Mouse (Mus musculus) bone marrow, adult 2 months (tissue): Measurements from ENCODE around the gene Gm11492. TPM values are rescaled to one million over a fixed set of nuclear protein-coding genes. Genes with fewer than 3 reads are reported as not detected.

Experiments used
- H3K27ac ChIP-seq: fragments of 200-500 bp; 2 replicates; pipeline ENCODE4 v1.5.1; 2012; ENCODE audit warnings: low read depth, mild to moderate bottlenecking, control low read depth, inconsistent platforms, low read length; ENCODE audit not compliant: control insufficient read depth, poor library complexity, insufficient read depth
- H3K4me1 ChIP-seq: fragments of 200-500 bp; 2 replicates; pipeline ENCODE4 v1.6.1; 2011; ENCODE audit warnings: low read length; ENCODE audit not compliant: control insufficient read depth, insufficient read depth
- H3K4me3 ChIP-seq: fragments of 200-500 bp; replicated peaks from 2 replicates; pipeline ENCODE3; 2011; ENCODE audit warnings: mild to moderate bottlenecking, low read depth, low read length, control low read depth; ENCODE audit not compliant: control insufficient read depth
- CTCF ChIP-seq: fragments of 200-500 bp; IDR thresholded peaks from 2 replicates; pipeline ENCODE4 v1.5.1; 2011; ENCODE audit warnings: low read length, control low read depth; ENCODE audit not compliant: control insufficient read depth, insufficient read depth
- POLR2A ChIP-seq: fragments of 200-500 bp; IDR thresholded peaks from 2 replicates; pipeline ENCODE4 v1.6.1; 2011; ENCODE audit warnings: low read depth, mild to moderate bottlenecking, control low read depth, low read length, borderline replicate concordance; ENCODE audit not compliant: control insufficient read depth
- WGBS: fragments of 180-500 bp; shearing (Covaris S2); methylation state at CpG from one replicate; pipeline ENCODE4 v1.1.7; 2018; 5-methylcytosine and 5-hydroxymethylcytosine counted together
- polyA plus RNA-seq: library from polyadenylated mRNA; stranded (reverse); fragments of >200 nt; gene quantifications from 2 replicates; pipeline ENCODE4 v1.2.4, GENCODE M21; 2011; ENCODE audit warnings: low replicate concordance; ENCODE audit not compliant: missing spikeins, insufficient read depth, insufficient read length

Gm11492 gene
- polyA plus RNA-seq, 1 experiment, result not detected

DNA sequence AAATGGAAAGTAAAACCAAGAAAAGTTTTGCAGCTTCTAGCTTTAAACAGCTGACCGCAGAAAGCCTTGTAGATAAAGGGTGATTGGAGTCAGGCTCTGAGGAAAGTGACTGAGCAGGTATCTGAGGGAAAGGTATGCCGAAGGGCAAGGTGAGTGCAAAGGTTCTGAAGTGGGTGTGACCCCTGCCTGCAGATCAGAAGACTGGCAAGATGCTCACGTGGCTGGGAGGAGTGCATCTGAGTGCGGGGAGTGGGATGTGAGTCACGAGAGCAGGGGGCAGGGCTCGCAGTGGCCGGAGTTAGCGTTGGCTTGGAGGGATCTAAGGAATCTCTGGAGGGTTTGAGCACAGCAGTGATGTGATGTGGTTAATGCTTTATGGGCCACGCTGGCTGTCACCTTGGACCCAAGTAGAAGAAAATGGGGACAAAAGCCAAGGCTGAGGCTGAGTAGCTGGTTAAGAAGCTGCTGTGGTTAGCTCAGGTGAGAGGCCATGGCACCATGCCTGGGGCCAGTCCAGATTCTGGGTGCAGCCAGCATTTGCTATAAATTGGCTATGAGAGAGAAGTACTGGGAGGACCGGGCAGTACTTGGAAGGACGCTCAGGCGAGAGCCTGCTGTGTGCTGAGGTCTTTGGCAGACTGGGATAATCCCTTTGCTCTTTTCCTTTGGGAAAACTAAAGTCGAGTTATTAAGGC, 33.1 kb downstream of the Gm11492 start:
- Histone ChIP-seq H3K4me3 (no peak overlapping the region), H3K4me1 (peaks cover 1% of the 10 kb centered on the region; the same call in 1 of the 2 replicates), H3K27ac (no peak overlapping the region)
- TF ChIP-seq CTCF, result no peak
- no peak for TF ChIP-seq POLR2A
- 91% methylated on average over 13 of the region's 13 CpGs for WGBS

GRCm38 (mm10) chr11:87600322-87600853, 33.9 kb downstream of the Gm11492 start:
- Histone ChIP-seq H3K4me1 (no peaks in the 10 kb centered on the region; the same call in 1 of the 2 replicates), H3K27ac (no peak overlapping the region), H3K4me3 (no peak overlapping the region)
- TF ChIP-seq POLR2A, result no peak
- TF ChIP-seq CTCF, result no peak
- 92% methylated on average over 10 of the region's 10 CpGs for WGBS

DNA sequence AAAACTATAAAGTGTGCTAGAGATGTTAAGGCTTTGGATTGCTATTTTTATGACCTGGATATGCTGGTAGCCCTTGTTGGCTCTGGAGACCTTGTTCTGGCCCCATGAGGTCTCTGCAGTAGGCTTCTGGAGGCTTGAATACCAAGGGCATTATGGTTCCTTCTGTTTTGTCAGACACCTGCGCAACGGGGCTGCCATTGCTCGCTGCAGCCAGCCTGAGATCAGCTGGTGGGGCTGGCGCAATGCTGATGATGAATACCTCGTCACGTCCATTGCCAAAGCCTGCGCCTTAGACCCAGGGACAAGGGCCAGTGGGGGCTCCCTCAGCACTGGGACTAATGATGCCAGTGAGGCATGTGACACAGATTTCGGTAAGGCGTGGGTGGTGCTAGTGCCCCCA, 35.8 kb downstream of the Gm11492 start:
- Histone ChIP-seq H3K4me3 (no peak overlapping the region), H3K27ac (no peak overlapping the region), H3K4me1 (no peaks in the 10 kb centered on the region)
- 88% methylated on average over 9 of the region's 9 CpGs for WGBS
- TF ChIP-seq CTCF (no peak), POLR2A (no peak)

DNA sequence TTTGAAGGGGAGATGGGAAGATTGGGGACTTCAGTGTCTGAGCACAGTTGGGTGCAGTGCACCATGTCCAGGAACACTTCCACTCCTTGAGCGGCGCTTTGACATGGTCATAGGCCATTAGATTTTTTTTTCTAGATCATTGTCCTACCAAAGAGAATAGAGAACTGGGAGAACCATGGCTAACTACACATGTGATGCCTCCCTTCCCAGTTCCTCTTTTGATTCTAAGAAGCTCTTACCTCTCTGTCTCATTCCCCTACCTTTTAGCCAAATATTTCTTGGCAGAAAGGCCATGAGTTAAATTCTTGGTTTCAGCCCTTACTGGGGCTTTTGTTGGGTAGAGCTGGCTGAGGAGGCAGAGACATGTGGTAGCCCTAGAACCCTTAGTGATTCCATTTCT, 37.1 kb downstream of the Gm11492 start:
- Histone ChIP-seq H3K4me3 (no peak overlapping the region), H3K4me1 (no peaks in the 10 kb centered on the region), H3K27ac (no peak overlapping the region)
- WGBS, result 88% methylated on average over 2 of the region's 2 CpGs
- TF ChIP-seq CTCF, result no peak
- no peak for TF ChIP-seq POLR2A

DNA sequence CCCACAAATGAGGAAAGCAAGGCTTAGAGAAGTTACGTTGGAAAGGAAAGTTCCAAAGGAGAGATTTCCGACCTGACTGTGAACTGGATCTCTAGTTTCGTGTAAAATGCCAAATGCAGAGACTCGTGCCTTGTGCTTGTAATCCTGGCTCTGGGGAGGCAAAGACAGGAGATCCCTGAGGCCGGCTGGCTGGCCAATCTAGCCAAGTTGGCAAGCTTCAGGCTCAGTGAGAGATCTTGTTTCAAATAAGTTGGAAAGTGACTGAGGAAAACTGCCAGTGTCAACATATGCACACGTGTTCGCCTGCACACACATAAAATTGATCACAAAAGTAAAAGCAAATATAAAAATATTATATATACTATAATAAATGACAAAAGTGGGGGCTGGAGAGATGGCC, 42.8 kb downstream of the Gm11492 start:
- H3K4me1 ChIP-seq, result no peaks in the 10 kb centered on the region
- no peak overlapping the region for H3K4me3 ChIP-seq
- TF ChIP-seq CTCF (no peak), POLR2A (no peak)
- 91% methylated on average over 7 of the region's 7 CpGs for WGBS
- H3K27ac ChIP-seq, result no peak overlapping the region

GRCm38 (mm10) chr11:87611547-87611946, 45.1 kb downstream of the Gm11492 start:
- Histone ChIP-seq H3K4me1 (no peaks in the 10 kb centered on the region), H3K27ac (no peak overlapping the region), H3K4me3 (no peak overlapping the region)
- WGBS, result 92% methylated on average over 9 of the region's 9 CpGs
- TF ChIP-seq POLR2A (no peak), CTCF (no peak)

DNA sequence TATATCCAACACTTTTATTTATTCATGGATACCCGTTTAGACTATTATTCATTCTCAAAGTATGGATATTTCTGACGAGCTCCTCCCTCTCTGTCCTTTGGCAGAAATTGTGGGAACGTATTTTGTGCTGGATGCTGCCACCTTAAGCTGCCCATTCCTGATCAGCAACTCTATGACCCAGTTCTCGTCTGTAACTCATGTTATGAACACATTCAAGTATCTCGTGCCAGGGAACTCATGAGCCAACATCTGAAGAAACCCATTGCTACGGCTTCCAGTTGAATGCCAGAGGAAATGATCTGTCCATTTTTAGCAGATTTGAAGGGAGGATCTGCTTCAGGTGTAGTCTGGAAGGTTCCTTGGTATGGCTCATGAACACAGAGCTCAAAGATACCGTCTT, 47.5 kb downstream of the Gm11492 start:
- no peak overlapping the region for H3K27ac ChIP-seq
- no peaks in the 10 kb centered on the region; the same call in 1 of the 2 replicates for H3K4me1 ChIP-seq
- 84% methylated on average over 7 of the region's 7 CpGs for WGBS
- H3K4me3 ChIP-seq, result no peak overlapping the region
- no peak for TF ChIP-seq POLR2A
- TF ChIP-seq CTCF, result no peak

GRCm38 (mm10) chr11:87615551-87615950, 49.1 kb downstream of the Gm11492 start:
- H3K4me3 ChIP-seq, result no peak overlapping the region
- no peaks in the 10 kb centered on the region; the same call in 1 of the 2 replicates for H3K4me1 ChIP-seq
- H3K27ac ChIP-seq, result no peak overlapping the region
- TF ChIP-seq POLR2A (no peak), CTCF (no peak)
- 92% methylated on average over 5 of the region's 5 CpGs for WGBS

DNA sequence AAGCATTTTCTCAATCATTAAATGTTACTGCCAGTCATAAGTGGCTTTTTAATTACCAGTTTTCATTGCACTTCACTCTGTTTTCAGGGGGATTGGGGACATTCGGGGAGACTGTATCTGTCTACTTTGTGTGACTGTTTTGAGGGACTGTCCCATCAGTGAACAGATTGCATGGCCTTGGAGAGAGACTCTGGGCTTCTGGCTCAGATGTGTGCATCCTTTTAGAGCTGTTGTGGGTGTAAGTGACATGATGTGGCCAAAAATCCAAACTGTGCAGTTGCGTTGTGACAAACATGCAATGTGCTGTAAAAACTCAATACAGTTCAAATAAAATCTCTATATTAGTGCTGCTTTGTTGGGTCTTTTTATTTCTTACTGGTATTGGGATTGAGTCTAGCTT, 49.5 kb downstream of the Gm11492 start:
- 96% methylated on average over 2 of the region's 2 CpGs for WGBS
- Histone ChIP-seq H3K4me3 (no peak overlapping the region), H3K27ac (no peak overlapping the region), H3K4me1 (no peaks in the 10 kb centered on the region; the same call in 1 of the 2 replicates)
- TF ChIP-seq POLR2A (no peak), CTCF (no peak)
